Mouse (Mus musculus) midbrain, embryonic 12.5 days (tissue): ENCODE measurements around the gene Adam22. TPM values are rescaled to one million over a fixed set of nuclear protein-coding genes. Genes with fewer than 3 reads are reported as not detected.

Source experiments
- ATAC-seq: fragments of 200-750 bp; cut with Nextera tagmentation; 2 replicates; pipeline ENCODE4 v1.8.0; 2017; ENCODE audit warnings: low read depth, moderate TSS enrichment, moderate library complexity; ENCODE audit not compliant: low FRiP score
- H3K27ac ChIP-seq: fragments of 300-500 bp; sonication (generic); replicated peaks from 2 replicates; pipeline ENCODE4 v1.5.1; 2016; ENCODE audit warnings: mild to moderate bottlenecking
- H3K27me3 ChIP-seq: fragments of 300-500 bp; sonication (generic); 2 replicates; pipeline ENCODE4 v1.6.1; 2016; ENCODE audit warnings: mild to moderate bottlenecking
- H3K36me3 ChIP-seq: fragments of 300-500 bp; sonication (generic); 2 replicates; pipeline ENCODE4 v1.6.1; 2016
- H3K4me1 ChIP-seq: fragments of 300-500 bp; sonication (generic); 2 replicates; pipeline ENCODE4 v1.6.1; 2016
- H3K4me2 ChIP-seq: fragments of 300-500 bp; sonication (generic); replicated peaks from 2 replicates; pipeline ENCODE4 v1.6.1; 2016; ENCODE audit warnings: mild to moderate bottlenecking, moderate library complexity
- H3K4me3 ChIP-seq: fragments of 300-500 bp; sonication (generic); 2 replicates; pipeline ENCODE4 v1.5.1; 2016; ENCODE audit warnings: mild to moderate bottlenecking
- H3K9ac ChIP-seq: fragments of 300-500 bp; sonication (generic); replicated peaks from 2 replicates; pipeline ENCODE4 v1.6.1; 2016; ENCODE audit warnings: mild to moderate bottlenecking, moderate library complexity
- H3K9me3 ChIP-seq: fragments of 300-500 bp; sonication (generic); 2 replicates; pipeline ENCODE4 v1.6.1; 2016; ENCODE audit warnings: mild to moderate bottlenecking
- WGBS: fragments of 180-500 bp; shearing (Covaris S2); methylation state at CpG from one replicate; pipeline ENCODE4 v1.1.7; 2016; 5-methylcytosine and 5-hydroxymethylcytosine counted together
- polyA plus RNA-seq: library from polyadenylated mRNA; unstranded; fragments of >200 nt; fragmentation: Nextera tagmentation; extraction: Ambion mirVana; gene quantifications from 2 replicates; pipeline ENCODE4 v1.2.1, GENCODE M21; 2016

Adam22 gene
- polyA plus RNA-seq, 1 experiment from 2014 or later, result 20.5 TPM

DNA sequence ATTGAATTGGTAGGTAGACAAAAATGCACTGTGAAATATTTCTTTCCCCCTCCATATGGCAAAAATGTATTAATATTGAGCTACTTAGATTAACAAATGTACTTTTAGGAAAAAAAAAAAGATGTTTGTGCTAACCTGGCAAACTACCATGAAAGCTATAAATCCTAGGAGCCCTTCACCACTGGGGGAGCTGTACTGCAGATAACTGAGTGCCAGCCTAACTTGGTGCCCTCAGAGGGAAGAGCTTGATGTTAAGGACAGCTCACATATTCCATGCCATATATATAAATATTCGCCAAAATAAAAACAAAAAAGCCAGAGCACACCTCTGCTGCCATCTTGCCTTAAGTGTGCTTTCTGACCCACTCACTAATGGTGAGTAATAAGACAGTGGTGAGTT, 5.6 kb downstream of the Adam22 start:
- no peak for ATAC-seq
- no peaks in the 10 kb centered on the region for H3K36me3 ChIP-seq
- no peak overlapping the region for H3K4me2 ChIP-seq
- H3K27ac ChIP-seq, result no peak overlapping the region
- no peaks in the 10 kb centered on the region for H3K27me3 ChIP-seq
- peaks cover 10% of the 10 kb centered on the region for H3K4me1 ChIP-seq
- H3K9me3 ChIP-seq, result no peaks in the 10 kb centered on the region
- WGBS, result 83% methylated on average over 1 of the region's 1 CpGs
- H3K9ac ChIP-seq, result no peak overlapping the region
- H3K4me3 ChIP-seq, result no peak overlapping the region

DNA sequence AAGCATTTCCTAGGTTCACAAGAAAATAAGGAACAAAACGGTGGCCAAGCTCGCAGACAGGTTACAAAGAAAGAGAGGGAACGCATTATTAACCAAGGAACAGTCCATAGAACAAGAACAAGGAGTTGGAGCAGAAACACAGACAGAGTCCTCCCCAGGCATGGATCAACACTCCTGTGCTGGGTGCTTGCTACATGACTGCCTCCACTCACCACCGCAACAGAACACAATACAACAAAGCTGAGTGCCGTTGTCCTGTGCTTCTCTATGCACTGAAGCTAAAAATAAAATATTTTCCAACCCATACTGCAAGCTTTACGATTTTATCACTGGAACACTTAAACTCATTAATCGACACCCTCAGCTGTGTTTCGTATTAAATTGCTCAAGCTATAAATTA, 10.3 kb downstream of the Adam22 start:
- peaks cover 5% of the 10 kb centered on the region; the same call in 1 of the 2 replicates for H3K4me1 ChIP-seq
- no peak overlapping the region for H3K9ac ChIP-seq
- H3K4me2 ChIP-seq, result no peak overlapping the region
- no peak overlapping the region for H3K4me3 ChIP-seq
- H3K9me3 ChIP-seq, result no peaks in the 10 kb centered on the region
- no peak for ATAC-seq
- no peak overlapping the region for H3K27ac ChIP-seq
- WGBS, result 78% methylated on average over 8 of the region's 8 CpGs
- H3K36me3 ChIP-seq, result no peaks in the 10 kb centered on the region
- no peaks in the 10 kb centered on the region for H3K27me3 ChIP-seq

DNA sequence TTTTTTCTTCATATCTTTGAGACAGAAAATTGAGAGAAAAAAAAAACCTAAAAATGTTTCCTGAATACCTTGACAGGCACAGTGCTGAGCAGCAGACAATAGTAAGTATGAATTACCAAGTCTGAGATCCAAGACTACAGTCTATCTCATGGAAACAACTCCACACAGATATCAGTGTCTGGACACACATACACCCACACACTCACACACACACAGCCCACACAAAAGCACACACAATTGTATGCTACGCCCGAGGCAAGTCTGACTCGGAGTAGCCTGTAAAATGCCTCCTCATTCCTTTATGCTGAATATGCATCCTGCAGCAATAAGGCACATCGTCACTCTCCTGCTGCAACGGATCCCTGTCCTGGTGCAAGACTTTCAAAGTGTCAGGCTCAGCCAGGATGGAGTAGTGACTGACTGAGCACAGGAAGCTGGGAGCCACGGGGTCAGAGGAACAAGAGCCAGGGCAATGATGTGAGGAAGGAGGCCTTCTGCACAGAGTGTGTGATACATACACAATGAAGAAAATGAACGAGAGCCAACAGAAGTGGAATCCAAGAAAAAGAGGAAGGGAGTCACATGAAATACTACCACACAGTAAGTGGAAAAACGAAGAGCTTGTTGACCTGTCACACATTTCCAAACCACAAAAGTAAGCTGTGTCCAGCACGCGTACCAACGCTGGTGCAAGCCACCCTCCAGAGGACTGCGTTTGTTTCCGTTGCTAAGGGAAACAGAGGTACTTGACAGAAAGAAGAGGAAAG, 10.9 kb downstream of the Adam22 start:
- WGBS, result 64% methylated on average over 13 of the region's 13 CpGs
- no peak for ATAC-seq
- no peak overlapping the region for H3K9ac ChIP-seq

DNA sequence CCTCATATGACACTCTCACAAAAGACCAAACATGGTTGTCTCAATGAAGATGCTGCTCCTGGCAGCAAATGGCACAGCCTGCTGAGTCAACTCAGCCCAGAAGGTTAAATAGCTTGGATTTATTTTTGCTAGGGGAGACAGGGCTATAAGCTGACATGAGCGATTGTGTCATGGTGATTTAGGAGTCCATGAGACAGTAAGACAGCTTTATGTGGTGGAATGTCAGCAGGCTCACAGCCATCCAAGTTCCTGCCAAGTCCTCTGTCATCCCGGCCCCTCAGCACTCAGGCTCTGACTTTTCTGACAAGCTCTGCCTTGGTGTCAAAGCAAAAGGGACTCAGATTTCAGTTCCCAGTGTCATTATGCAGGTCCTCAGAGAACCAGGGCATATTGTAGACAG, 11.6 kb downstream of the Adam22 start:
- H3K4me1 ChIP-seq, result peaks cover 5% of the 10 kb centered on the region; the same call in 1 of the 2 replicates
- 66% methylated on average over 2 of the region's 2 CpGs for WGBS
- no peak overlapping the region for H3K27ac ChIP-seq
- H3K36me3 ChIP-seq, result no peaks in the 10 kb centered on the region
- no peaks in the 10 kb centered on the region for H3K9me3 ChIP-seq
- no peaks in the 10 kb centered on the region for H3K27me3 ChIP-seq
- H3K9ac ChIP-seq, result no peak overlapping the region
- no peak overlapping the region for H3K4me3 ChIP-seq
- H3K4me2 ChIP-seq, result no peak overlapping the region
- no peak for ATAC-seq

More for the DNA sequence above, 10.9 kb downstream of the Adam22 start:
- Histone ChIP-seq H3K9me3 (no peaks in the 10 kb centered on the region), H3K4me3 (no peak overlapping the region), H3K4me2 (no peak overlapping the region), H3K27ac (no peak overlapping the region), H3K4me1 (peaks cover 5% of the 10 kb centered on the region; the same call in 1 of the 2 replicates), H3K27me3 (no peaks in the 10 kb centered on the region), H3K36me3 (no peaks in the 10 kb centered on the region)

DNA sequence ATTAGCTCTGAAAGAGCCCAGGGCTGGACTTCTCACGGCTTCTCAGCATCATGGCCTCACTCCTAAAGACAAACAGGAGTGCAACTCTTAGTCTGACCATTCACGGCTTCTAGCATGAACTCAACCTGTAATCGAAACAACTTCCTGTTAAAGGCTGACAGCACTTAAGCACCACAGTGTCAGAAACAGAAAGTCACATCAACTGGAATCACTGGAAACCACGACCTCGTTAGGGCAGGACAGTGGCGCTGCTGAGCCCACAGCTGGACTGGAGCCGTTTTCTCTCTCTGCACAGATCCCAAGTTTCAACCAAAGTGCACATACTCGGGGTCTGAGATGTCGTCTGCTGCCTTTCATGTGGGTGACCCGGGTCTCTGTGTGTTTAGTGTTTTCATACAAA, 18.4 kb downstream of the Adam22 start:
- 81% methylated on average over 10 of the region's 10 CpGs for WGBS
- H3K36me3 ChIP-seq, result no peaks in the 10 kb centered on the region
- H3K27me3 ChIP-seq, result no peaks in the 10 kb centered on the region

DNA sequence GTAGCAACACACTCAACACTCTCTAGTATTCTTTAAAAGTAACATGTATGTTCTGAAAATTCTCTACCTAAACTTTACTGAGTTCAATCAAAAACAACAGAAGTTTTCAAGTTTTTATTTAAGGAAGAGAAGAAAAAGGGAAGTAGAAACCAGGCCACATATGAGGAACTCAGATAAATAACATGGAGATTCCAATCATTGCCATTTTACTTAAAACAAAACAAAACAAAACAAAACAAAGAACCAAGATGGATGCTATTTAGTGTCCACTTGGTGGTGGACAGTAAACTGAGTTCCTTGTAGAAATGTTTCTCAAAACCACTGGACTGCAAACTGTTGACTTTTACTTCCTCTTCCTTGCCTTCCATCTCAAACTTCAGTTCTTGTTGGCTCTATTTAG, 21.6 kb downstream of the Adam22 start:
- H3K4me2 ChIP-seq, result no peak overlapping the region
- no peak overlapping the region for H3K27ac ChIP-seq
- no peaks in the 10 kb centered on the region for H3K36me3 ChIP-seq
- no peak overlapping the region for H3K9ac ChIP-seq
- H3K4me1 ChIP-seq, result no peaks in the 10 kb centered on the region
- H3K4me3 ChIP-seq, result no peak overlapping the region
- no peaks in the 10 kb centered on the region for H3K27me3 ChIP-seq
- no peak for ATAC-seq
- H3K9me3 ChIP-seq, result no peaks in the 10 kb centered on the region

More for the DNA sequence above, 18.4 kb downstream of the Adam22 start:
- Histone ChIP-seq H3K4me2 (no peak overlapping the region), H3K9ac (no peak overlapping the region), H3K27ac (no peak overlapping the region), H3K4me3 (no peak overlapping the region), H3K9me3 (no peaks in the 10 kb centered on the region), H3K4me1 (no peaks in the 10 kb centered on the region)
- no peak for ATAC-seq

DNA sequence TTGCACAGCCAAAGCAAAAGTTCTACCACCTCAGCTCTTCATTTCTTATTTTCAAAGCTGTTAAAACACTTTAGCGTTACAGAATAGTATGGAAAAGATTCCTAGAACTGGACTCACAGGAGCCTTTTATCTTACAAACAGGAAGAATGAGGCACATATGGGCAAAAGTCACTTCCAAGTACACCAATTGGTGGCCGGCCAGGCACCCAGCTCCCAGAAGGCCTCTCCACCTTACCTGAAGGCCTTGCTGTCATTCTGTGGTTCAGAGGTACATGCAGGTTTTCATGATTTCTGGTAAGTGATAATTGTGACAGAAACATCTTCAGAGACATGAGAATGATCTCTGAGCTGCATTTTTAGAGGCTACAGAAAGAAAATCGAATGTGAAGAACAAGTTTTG, 24.7 kb downstream of the Adam22 start:
- no peak for ATAC-seq
- Histone ChIP-seq H3K9ac (no peak overlapping the region), H3K4me2 (no peak overlapping the region), H3K4me3 (no peak overlapping the region), H3K36me3 (no peaks in the 10 kb centered on the region), H3K9me3 (no peaks in the 10 kb centered on the region), H3K27ac (no peak overlapping the region), H3K4me1 (no peaks in the 10 kb centered on the region), H3K27me3 (no peaks in the 10 kb centered on the region)
- 85% methylated on average over 3 of the region's 3 CpGs for whole genome bisulfite sequencing

DNA sequence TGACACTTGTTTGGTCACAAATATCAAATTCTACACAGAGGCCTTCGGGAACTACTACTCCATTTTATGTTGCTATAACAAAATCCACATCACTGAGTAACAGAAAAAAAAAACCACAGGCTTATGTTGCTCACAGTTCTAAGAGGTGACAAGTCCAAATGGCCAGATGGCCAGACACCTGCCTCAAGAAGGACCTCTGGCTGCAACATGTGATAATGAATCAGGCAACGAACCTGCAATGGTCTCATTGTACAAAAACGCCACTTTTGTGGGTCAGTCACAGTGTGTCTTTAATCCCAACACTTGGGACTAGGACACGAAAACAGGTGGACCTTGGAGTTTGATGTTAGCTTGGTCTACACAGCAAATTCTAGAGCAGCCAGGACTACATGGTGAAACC, 26.3 kb downstream of the Adam22 start:
- Histone ChIP-seq H3K4me1 (no peaks in the 10 kb centered on the region), H3K4me3 (no peak overlapping the region), H3K27me3 (no peaks in the 10 kb centered on the region), H3K9me3 (no peaks in the 10 kb centered on the region), H3K36me3 (no peaks in the 10 kb centered on the region), H3K9ac (no peak overlapping the region), H3K27ac (no peak overlapping the region), H3K4me2 (no peak overlapping the region)
- no peak for ATAC-seq
- WGBS, result 88% methylated on average over 4 of the region's 4 CpGs

DNA sequence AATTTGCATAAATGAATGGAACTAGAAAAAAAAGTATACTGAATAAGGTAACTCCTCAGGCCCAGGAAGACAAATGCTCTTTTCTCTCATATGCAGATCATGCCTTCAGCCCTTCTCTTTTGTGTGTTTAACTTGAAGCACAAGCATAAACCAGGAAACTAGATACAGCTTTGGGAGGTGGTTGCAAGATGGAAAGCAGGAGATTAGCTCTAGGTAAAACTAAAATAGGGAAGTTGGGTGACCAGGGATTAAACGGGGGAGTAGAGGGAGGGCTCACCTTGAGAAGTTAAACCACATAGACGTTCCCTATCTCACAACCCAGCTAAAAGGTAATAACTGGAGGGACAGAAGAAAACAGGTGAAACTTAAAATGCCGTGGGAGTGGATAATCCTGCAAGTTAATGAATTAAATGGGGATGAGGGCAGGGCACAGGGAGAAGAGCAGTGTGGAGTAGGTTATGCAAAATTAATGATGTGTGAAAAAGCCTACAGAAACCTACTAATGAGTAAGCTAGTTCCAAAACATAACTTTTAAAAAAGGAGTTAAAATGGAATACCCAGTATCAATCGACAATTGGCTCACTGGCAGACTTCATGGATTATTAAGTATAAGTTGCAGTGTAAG, 40.2 kb downstream of the Adam22 start:
- H3K4me3 ChIP-seq, result no peak overlapping the region
- H3K27ac ChIP-seq, result no peak overlapping the region
- no peak overlapping the region for H3K9ac ChIP-seq
- H3K36me3 ChIP-seq, result no peaks in the 10 kb centered on the region
- no peak for ATAC-seq
- 79% methylated on average over 4 of the region's 4 CpGs for WGBS
- no peaks in the 10 kb centered on the region for H3K9me3 ChIP-seq
- no peak overlapping the region for H3K4me2 ChIP-seq
- no peaks in the 10 kb centered on the region for H3K27me3 ChIP-seq
- H3K4me1 ChIP-seq, result no peaks in the 10 kb centered on the region

DNA sequence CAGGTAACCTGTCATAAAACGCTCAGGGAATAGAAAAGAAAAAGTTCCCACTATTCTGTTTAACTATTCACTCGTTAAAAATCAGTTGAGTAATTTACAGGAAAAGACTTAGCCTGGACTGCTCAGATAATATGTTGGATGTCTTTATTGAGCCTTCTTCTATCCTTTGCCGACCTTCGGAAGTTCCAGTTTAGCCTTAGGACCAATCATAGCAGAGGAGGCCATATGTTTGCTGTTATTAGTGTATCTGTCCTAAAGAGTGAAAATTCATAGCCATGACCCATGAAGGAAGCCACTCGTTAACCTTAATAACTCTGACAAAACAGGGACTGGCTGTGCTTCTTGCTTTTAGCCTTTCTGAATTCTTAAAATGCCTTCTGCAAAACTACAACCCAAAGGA, 41.3 kb downstream of the Adam22 start:
- 84% methylated on average over 5 of the region's 5 CpGs for WGBS
- no peak for ATAC-seq
- H3K27me3 ChIP-seq, result no peaks in the 10 kb centered on the region
- no peak overlapping the region for H3K4me2 ChIP-seq
- no peak overlapping the region for H3K9ac ChIP-seq
- H3K4me1 ChIP-seq, result no peaks in the 10 kb centered on the region
- H3K4me3 ChIP-seq, result no peak overlapping the region
- no peak overlapping the region for H3K27ac ChIP-seq
- no peaks in the 10 kb centered on the region for H3K36me3 ChIP-seq
- no peaks in the 10 kb centered on the region for H3K9me3 ChIP-seq

DNA sequence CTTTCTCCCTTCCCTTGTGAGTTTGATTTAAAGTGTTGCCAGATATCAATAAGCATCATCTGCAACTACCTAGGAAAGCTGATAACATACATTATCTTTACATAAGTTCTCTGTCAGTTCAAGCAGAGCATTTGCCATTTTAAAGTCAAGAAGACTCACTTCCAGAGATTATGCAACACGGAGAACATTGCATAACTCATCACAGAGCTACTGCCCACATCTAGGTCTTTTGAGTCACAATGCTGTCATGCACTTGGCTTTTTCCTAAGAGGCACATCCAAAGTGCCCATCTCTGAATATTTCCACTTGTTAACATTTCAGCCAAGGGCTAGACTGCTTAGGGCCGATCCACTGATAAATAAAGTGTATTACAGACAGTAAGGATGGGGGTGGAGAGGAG, 55.6 kb downstream of the Adam22 start:
- H3K4me3 ChIP-seq, result no peak overlapping the region
- no peaks in the 10 kb centered on the region for H3K36me3 ChIP-seq
- H3K4me2 ChIP-seq, result no peak overlapping the region
- ATAC-seq, result no peak
- H3K27me3 ChIP-seq, result no peaks in the 10 kb centered on the region
- no peaks in the 10 kb centered on the region for H3K4me1 ChIP-seq
- 92% methylated on average over 2 of the region's 2 CpGs for WGBS
- H3K9me3 ChIP-seq, result no peaks in the 10 kb centered on the region
- H3K9ac ChIP-seq, result no peak overlapping the region
- H3K27ac ChIP-seq, result no peak overlapping the region

DNA sequence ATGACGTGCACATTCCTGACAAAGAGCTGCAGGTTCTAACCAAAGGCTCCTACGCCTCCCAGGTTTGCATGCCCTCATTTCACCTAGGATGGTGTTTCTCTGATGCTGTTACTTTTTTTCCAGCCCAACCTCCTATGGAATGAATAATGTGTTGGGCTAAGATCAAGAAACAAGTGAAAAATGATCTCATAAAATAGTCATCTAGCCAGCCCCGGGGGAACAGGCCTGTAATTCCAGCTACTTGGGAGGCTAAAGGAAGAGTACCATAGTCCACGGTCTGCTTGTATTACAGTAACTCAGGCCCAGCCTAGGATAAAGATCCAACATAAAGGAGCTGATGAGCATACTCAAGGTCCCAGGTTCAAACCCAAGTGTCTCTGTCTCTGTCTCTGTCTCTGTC, 57.1 kb downstream of the Adam22 start:
- no peak for ATAC-seq
- no peak overlapping the region for H3K27ac ChIP-seq
- 87% methylated on average over 4 of the region's 4 CpGs for WGBS
- no peak overlapping the region for H3K4me2 ChIP-seq
- H3K9me3 ChIP-seq, result no peaks in the 10 kb centered on the region
- H3K9ac ChIP-seq, result no peak overlapping the region
- no peaks in the 10 kb centered on the region for H3K27me3 ChIP-seq
- no peaks in the 10 kb centered on the region for H3K4me1 ChIP-seq
- H3K36me3 ChIP-seq, result no peaks in the 10 kb centered on the region
- no peak overlapping the region for H3K4me3 ChIP-seq
